Mouse (Mus musculus) left cerebral cortex, adult 18-20 months (tissue): ENCODE results near the gene Dnm1. TPM values are rescaled to one million over a fixed set of nuclear protein-coding genes. Genes with fewer than 3 reads are reported as not detected.
"Not testable (repeated sequence)": the region's sequence is repeated elsewhere in the genome, so short reads cannot be mapped to it uniquely, and the experiment has no call there.

Source experiments
- DNase-seq, 2 experiments: peaks; one replicate each; pipeline ENCODE4 v3.0.0; 2021 to 2022; ENCODE audit warnings: low spot score in 2 of 2, mixed read lengths in 1 of 2
- total RNA-seq, 2 experiments: library from RNA; stranded (reverse); gene quantifications; 2 replicates each; pipeline ENCODE4 v1.2.3; 2021

Dnm1 gene
- total RNA-seq, 2 experiments from 2014 or later, result 1,236 to 1,244 TPM

DNA sequence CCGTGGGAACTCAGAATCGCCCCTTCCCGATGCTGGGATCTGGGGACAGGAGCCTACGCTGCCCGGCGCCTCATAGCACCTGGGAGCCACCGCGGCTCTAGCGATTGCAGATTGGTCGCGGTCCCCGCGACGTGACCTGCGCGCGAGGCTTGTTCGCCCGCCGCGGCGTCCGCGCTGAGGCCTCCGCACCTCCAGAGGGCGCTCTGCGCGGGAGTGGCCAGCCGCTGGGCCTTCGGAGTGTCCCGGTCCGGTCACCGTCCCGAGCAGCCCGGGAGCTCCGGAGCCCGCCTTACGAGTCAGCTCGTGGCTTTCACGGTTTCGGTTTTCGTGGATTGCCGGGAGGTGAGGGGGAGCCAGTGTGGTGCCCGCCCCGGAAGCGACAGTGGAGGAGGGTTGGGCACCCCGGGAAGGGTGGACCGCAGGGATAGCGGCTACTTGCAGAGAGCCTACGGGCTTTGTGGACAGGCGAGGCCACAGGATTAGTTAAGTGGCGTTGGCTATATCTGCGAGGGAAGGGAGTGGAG is 9.7 kb upstream of the Dnm1 start:
- DNase-seq, result peak; percentile 92

DNA sequence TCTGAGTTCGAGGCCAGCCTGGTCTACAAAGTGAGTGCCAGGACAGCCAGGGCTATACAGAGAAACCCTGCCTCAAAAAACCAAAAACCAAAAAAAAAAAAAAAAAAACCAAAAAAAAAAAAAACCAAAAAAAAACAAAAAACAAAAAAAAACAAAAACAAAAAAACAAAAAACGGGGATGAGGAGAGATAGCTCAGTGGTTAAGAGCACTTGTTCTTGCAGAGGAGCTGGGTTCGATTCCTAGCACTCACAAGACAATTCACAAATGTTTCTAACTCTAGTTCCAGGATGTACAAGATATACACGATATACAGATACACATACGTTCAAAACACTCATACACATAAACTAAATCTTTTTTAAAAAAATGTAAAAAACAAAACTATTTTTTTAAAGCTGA is 9.1 kb upstream of the Dnm1 start:
- not testable (repeated sequence) for DNase-seq

DNA sequence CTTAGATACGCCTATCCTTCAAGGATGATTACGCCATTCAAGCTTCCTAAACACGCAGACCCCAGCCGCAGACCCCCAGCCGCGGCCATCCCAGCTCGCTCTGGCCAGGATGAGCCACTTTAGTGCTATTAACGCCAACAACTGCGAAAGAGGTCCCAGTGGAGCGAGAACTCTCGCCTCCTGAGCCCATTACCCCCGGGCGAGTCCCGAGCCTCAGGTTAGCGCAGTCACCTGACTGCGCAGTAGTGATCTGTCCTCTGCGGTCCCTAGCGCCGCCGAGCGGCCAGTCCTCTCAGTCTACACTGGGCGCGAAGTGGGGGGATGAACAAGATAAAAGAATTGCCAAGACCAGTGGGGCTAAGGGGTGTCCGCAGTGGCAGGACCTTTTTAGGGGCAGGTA is 8.3 kb upstream of the Dnm1 start:
- peak; percentile 80 to 81 for DNase-seq

DNA sequence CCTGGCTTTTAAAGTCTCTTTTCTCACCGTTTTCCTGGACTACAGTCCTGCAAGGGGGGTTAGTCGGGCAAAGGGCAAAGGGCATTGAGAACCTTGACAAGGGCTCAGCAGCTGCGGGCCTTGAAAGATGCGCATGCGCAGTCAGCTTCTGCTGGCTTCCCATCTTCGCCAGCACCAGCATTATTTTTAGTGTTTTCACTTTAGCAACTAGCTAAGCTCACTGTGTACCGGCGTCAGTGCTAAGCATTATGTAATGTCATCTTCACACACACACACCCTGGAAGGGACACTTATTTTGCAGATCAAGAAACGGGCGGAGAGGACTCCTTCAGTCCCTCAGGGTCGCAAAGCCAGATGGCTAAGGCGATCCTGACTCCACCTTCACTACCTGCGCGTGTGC is 7.6 kb upstream of the Dnm1 start:
- peak; percentile 84 to 88 for DNase-seq

DNA sequence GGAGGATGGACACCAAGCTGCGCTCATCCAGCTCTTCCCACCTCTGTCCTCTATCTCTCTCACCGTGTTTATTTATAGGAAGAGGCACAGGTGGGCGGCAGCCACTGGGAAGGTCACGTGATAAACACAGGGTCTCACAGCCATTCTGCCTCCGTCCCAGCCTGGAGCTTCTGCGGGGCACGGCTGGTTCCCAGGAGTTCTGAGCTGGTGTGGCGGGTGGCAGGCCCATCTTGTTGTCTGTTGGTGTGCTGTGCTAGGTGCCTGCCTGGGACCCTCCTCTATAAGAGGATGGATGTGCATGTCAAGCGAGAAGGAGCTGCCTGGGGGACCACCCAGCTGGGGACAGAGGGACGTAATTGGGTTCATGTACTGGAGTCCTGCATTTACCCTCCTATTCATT is 5.2 kb upstream of the Dnm1 start:
- no peak for DNase-seq

- DNase-seq, result no peak
These were observed 4.6 kb upstream of the Dnm1 start for GRCm38 (mm10) chr2:32357710-32358109.

DNA sequence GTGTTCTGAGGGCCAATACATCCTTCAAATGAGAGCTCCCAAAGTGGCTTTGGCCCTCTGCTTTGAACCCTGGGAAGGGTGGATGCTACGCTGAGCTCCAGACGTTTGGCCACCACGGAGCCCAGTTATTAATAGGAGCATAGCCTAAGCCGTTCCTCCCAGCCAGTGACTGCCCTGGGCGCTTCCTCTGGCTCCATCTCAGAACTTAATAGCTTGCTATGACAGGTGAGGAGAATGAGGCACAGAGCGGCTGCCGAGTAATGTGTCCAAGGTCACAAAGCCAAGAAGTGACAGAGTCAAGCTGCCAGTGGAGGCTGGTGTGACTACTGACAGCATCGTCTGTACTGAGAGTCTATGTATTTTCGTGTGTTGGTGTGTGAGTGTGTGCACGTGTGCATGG is 3.1 kb upstream of the Dnm1 start:
- no peak for DNase-seq

- DNase-seq, result no peak
These were observed 1.3 kb upstream of the Dnm1 start for GRCm38 (mm10) chr2:32354336-32354895.

- DNase-seq, result no peak
These were observed 698 bp upstream of the Dnm1 start for GRCm38 (mm10) chr2:32353836-32354235.

DNA sequence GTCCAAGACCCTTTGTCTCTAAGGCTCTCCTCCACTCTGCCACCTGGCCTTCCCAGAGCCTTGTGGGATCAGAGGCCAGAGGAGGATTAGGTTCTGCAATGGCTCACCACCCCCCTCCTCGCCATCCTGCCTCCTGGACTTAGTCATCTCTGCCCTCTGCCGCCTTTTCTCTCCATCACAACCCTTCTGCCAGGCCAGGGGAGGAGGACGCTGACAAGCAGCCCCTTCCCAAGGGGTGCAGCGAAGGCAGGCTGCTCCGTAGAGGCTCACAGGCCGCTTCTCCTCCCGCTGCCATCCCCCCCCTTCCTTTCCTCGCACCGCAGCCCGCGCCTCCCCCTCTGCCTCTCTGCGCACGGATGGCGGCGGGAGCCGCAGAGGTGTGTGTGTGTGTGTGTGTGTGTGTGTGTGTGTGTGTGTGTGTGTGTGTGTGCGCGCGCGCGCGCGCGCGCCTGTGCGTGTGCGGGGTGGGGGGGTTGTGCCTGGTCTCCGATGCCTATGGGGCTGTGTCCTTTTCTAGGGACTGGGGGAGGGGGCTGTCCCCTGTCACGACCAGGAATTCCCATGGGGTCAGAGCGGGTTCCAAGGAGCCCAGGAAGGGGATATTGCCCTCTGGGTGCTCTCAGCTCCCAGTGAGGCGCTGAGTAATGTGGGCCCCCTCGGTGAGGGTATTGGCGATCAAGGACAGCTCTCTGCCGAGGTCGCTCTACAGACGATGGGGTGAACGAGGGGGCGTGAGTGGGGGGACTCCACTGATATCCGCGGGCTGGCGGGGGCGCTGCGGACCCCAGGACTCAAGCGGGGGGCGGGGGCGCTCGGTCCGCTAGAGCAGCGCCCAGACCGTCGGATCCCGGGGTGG is 759 bp downstream of the Dnm1 start, which contains the start of gene Ciz1:
Ciz1 (plus strand) TSS at position 177 of the 856 bp plus-strand sequence.
- peak; percentile 59 to 69 for DNase-seq

GRCm38 (mm10) chr2:32351471-32351961 is 1.6 kb downstream of the Dnm1 start:
- peak in 1 of 2 experiments; percentile 57 for DNase-seq

GRCm38 (mm10) chr2:32350471-32351051 is 2.6 kb downstream of the Dnm1 start:
- no peak for DNase-seq

GRCm38 (mm10) chr2:32349625-32350255 is 3.4 kb downstream of the Dnm1 start:
- peak; percentile 61 to 74 for DNase-seq

GRCm38 (mm10) chr2:32348311-32348710 is 4.8 kb downstream of the Dnm1 start:
- DNase-seq, result peak; percentile 72 to 78

DNA sequence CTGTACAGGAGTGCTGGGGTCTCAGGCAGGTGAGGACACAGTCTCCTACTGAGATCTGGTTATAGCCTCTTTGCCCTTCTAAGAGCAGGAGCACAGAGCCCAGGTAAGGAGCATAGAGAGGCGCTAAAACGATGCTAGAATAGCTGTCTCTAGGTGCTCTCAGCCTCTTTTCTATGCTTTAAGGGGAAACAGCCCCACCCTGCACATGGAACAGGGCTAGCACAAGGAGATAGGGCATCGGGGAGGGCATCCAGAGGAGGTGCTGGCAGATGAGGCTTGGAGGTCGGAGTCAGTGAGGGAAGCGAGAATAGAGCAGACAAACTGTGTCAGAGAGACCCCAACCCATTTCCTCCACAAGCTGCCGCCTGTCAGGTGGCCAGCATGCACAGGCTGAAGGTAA is 6.1 kb downstream of the Dnm1 start:
- DNase-seq, result no peak

GRCm38 (mm10) chr2:32344598-32345321 is 8.4 kb downstream of the Dnm1 start:
- DNase-seq, result no peak

DNA sequence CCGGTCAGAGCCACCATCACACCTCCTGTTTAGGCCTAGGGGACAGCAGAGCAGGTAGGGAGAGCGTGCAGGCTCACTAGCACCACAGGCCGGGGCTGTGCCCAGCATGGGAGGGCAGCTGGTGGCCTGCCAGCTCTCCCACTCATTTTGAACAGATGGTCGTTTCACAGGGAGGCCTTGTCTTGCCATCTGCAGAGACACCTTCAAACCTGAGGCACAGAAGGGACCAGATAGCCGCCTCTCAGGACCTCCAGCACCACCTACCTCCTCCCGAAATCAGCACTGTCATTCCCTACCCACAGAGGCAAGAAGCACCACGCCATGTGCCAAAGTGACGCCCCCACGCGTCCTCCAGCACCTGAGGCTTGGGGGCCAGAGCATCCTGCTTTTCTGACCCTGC is 9.1 kb downstream of the Dnm1 start:
- peak; percentile 70 to 84 for DNase-seq

- no peak for DNase-seq
These were observed 9.8 kb downstream of the Dnm1 start for GRCm38 (mm10) chr2:32343351-32343671.

- peak; percentile 78 to 85 for DNase-seq
These were observed 10.4 kb downstream of the Dnm1 start for GRCm38 (mm10) chr2:32342539-32343350.

- DNase-seq, result no peak
These were observed 11.1 kb downstream of the Dnm1 start for GRCm38 (mm10) chr2:32342039-32342438.
